Mouse (Mus musculus) thymus, postnatal 0 days (tissue): Measurements from ENCODE around the gene Fam189a1. TPM values are rescaled to one million over a fixed set of nuclear protein-coding genes. Genes with fewer than 3 reads are reported as not detected.

Source experiments
- DNase-seq: peaks from one replicate; pipeline ENCODE4 v3.0.0-alpha.2; 2015; ENCODE audit warnings: low spot score
- polyA plus RNA-seq: library from polyadenylated mRNA; unstranded; fragments of >200 nt; fragmentation: Nextera tagmentation; extraction: Ambion mirVana; gene quantifications from 2 replicates; pipeline ENCODE4 v1.2.1, GENCODE M21; 2015

Fam189a1 gene
- polyA plus RNA-seq, result 0.12 and 0.19 TPM in 2 replicates

GRCm38 (mm10) chr7:65156514-65156911 lies at the start of gene Fam189a1:
Fam189a1 (minus strand) TSS chr7:65156570.
- DNase-seq, result no peak

- no peak for DNase-seq
Observed at GRCm38 (mm10) chr7:65206021-65206420, 49.7 kb upstream of the Fam189a1 start.

GRCm38 (mm10) chr7:65202719-65203118 lies 46.3 kb upstream of the Fam189a1 start:
- DNase-seq, result no peak

DNA sequence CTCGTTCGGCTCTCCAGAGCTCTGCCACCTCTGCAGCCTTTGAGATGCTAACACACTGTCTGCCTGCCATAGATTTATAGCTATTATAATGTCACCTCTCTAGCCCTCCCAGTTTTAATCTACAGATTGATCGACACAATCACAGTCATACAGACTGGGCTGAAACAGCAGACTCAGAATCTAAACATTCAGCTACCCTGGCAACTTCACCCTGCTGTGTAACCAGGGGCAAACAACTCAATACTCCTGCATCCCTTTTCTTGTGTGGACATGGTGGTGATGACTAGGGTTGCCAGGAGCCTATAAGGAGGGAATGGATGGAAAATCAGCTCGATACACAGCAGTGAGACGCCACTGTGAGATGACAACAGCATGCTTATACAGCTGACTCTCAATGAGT lies 24.3 kb upstream of the Fam189a1 start:
- DNase-seq, result no peak

DNA sequence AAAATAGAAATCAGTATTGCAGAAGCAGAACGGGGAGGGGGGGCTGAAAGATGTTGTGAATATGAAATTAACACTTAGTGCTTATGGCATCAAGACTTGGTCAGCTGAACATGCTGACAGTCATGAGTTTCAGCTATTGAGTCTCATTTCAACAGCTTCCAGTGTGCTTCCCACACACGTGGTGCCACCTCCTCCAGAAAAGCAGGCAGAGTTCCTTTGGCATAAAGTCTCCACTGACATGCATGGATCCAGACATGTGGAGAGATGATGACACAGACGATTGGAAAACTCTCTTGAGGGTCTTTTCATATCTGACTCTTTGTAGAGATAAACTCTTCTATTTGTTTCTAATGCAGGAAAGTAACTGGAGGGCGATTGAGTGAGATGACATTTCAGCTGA lies 14.4 kb upstream of the Fam189a1 start:
- DNase-seq, result no peak

GRCm38 (mm10) chr7:65157031-65158025 lies 958 bp upstream of the Fam189a1 start:
- DNase-seq, result no peak

DNA sequence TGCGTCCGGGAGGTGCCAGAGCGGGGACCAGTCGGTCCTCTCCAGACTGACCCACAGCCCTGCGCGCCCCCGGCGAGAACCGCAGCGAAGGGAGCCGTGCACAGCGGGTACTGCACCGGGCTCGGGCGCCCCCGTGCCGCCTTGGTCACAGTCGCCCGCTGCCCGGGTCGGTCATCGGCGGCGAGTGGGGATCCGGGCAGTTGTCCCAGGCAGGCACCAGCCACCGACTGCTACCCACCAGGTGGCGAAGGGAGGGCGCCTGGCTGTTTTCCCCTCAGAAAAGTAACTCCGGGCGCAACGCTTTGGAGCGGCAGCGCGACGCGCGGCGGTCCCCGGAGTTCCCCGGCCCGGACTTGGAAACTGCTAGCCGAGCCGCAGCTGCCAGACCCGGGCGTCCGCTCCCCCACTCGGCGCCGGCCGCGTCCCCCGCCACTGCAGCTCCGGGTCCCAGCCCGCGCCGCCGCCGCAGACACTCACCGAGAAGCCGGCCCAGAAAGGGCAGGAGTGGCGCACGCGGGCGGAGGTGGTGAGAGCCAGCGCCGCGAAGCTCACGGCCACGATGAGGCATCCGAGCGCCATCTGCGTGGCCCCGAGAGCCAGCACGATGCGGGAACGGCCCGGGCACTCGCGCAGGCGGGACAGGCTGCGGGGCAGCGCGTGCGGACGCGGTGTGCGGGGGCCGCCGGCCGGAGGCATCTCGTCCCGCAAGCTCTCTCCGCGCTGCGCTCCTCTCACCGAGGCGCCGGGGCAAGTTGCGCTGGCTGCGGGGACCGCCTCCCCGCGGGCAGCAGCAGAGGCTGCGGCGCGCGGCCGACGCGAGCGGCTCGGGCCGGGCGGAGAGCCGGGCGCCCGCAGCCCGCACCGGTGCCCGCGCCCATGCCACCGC lies 499 bp downstream of the Fam189a1 start:
- DNase-seq, result no peak

DNA sequence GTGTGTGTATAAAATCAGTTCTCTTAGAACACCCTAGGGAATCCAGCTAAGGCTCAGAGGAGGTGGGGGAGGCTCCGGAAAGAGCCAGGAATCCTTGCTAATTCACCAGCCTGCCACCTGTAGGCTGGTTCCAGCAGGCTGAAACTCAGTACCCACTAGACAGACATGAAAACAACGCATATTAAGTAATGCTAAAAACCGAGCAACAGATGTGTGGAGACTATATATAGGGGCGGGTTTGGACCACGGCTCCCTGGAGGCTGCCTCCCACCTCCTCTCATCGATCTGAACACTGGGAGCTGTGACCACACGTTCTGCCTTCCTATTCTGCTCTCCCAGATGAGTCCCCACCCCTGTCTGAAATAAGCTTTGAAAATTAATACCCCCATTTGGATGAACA lies 1.8 kb downstream of the Fam189a1 start:
- no peak for DNase-seq

DNA sequence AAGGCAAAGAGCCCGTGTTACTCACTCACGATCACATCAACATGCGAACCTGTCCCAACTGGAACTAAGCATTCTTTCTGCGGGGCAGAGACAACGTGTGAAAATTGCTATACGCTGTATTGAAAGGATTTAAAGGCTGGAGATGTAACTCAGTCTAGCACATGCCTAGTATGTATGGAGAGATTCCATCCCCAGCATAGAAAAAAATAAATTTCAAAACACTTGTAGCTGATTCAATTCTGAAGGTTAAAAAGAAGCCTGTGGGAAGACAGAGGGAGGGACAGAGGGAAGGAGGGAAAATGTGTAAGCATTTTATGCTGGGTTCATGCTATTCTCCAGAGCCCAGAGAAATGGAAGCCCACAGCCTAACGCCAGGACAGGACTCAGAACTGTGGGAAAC lies 2.5 kb downstream of the Fam189a1 start:
- DNase-seq, result no peak

DNA sequence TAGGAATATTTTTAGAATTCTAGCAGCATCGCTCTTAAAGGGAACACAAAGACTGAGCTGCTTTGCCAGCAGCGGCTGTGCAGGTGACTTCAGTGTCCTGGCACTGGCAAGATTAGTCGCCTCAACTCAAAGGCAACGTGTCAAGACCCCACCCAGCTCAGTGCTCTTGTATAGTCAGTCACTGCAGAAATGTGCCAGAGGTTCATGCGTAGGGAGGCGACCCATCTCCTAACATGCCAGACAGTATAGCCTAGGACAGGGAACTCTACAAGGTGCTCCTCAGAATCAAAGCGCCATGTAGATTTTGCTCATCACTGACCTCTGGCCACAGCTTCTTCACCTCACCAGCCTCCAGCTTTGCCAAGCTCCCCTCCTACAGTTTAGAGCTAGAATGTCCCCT lies 4.8 kb downstream of the Fam189a1 start:
- DNase-seq, result no peak

DNA sequence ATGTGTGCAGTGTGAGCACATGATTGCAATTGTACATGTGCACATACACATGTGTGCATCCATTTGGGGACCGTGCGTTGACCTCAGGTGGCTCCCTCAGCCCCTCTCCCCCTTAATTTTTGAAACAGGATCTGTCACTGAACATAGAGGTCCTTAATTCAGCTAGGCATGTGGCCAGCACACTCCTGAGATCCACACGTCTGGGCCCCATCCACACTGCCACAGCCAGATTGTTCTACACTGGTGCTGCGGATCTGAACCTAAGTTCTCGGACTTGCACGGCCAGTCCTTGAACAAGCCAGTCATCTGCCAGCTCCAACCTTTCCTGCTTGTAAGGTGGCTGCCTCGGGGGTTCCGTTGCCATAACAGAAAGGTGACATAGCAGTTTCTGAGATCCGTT lies 7.3 kb downstream of the Fam189a1 start:
- no peak for DNase-seq

DNA sequence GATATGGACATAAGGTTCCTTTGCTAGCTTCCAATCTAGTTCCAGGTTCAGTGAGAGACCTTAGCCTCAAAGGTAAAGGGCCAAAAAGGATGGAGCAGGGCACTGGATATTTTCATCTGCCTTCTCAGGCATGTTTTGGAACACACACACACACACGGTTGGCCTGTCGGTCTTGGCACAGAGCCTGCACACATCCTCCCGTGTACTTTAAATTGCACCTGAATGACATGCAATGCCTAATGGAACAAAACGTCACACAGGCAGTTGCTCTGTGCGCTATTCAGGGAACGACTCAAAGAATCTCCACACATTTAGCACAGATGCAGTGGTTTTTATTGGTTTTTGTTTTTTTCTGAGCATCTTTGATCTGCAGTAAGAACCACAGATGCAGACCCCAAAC lies 11.5 kb downstream of the Fam189a1 start:
- DNase-seq, result no peak

GRCm38 (mm10) chr7:65141907-65142698 lies 14.3 kb downstream of the Fam189a1 start:
- DNase-seq, result no peak

DNA sequence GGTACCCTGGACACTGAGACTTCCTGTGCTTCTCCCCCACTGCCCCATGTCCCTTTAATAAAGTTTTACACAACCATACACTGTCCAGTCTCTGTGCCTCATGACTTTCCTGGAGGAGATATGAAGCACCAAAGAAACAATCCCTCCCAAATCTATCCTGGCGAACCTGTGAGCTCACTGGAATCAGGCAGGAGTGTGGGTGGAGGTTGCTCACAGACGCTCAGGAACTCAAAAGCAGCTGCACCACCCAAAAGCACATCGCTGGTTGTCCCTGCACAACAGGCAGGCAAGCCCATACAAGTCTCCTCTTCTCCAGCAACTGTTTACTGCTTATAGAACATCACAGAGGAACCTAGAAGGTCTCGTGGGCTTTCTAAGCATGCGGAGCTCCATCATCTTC lies 15.5 kb downstream of the Fam189a1 start:
- DNase-seq, result no peak

DNA sequence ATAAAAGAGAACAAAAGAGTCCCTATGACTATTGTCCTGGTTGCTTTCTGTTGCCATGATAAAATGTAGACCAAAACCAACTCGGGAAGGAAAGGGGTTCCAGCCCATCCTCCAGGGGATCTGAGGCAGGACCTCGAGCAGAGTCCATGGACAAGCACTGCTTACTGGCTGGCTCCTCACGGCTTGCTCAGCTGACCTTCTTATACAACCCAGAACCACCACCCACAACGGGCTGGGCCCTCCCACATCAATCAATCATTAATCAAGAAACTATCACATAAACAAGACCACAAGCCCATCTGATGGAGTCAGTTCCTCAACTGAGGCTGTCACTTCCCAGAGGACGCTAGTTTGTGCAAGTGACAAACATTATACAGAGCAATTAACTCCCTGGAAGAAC lies 16.3 kb downstream of the Fam189a1 start:
- DNase-seq, result no peak

DNA sequence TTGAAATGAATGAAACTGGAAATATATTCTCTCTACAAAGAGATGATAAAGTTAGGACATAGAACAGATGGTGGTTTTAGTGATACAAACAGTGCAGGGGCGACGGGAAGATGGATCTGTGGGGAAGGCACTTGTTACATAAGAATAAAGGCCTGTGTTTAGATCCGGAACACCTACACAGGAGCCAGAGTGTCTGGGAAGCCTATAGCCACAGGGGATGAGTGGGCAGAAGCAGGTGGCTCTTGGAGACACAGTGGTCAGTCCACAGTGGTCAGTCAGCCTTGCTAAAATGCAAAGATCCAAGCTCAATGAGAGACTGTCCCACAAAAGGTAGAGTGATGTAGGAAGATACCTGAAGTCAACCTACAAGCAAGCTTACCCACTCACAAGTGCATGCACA lies 32.6 kb downstream of the Fam189a1 start:
- no peak for DNase-seq

DNA sequence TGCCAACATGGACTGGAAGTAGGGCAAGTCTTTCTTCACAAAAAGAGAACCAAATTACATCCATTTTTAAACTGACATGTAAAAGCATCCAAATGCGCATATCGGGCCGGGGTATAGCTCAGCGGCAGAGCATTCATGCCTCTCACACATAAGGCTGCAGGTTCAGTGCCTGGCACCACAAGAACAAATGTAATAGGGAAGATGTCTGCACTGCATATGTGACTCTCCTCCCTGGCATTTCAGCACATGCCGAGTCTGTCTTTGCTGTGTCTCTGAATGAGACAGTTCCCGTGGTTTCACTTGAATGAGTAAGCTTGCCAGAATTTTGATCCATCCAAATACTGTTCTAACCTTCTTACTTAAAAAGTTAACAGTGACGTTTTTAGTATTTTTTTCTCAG lies 39.5 kb downstream of the Fam189a1 start:
- no peak for DNase-seq

DNA sequence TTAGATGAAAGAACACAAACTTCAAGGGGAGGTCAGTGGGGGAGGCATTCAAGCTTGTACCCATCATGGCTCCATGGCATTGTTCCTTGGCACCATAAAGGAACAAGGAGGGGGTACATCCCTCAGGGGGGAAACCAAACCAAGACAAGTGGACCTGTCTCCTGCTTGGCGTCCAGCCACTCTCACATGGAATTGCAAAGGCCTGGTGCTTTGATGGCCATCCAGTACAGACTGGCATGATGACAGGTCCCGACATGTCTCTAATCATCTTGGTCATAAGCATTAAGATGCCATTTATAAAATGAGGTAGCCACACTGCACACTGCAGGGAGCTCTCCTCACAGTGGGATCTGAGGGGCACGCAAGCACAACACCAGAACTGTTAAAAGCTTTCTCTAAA lies 41.0 kb downstream of the Fam189a1 start:
- no peak for DNase-seq

- DNase-seq, result no peak
Observed at GRCm38 (mm10) chr7:65111664-65112063, 44.7 kb downstream of the Fam189a1 start.

- no peak for DNase-seq
Observed at GRCm38 (mm10) chr7:65105566-65105965, 50.8 kb downstream of the Fam189a1 start.

- no peak for DNase-seq
Observed at GRCm38 (mm10) chr7:65105097-65105467, 51.3 kb downstream of the Fam189a1 start.
